Mouse (Mus musculus) cerebellum, postnatal 25 days (tissue): ENCODE results near the gene Dnajc25.

Source experiments
- DNase-seq, 2 experiments: peaks; one replicate each; pipeline ENCODE4 v3.0.0; 2021; ENCODE audit warnings: mixed read lengths in 2 of 2

Dnajc25 gene

DNA sequence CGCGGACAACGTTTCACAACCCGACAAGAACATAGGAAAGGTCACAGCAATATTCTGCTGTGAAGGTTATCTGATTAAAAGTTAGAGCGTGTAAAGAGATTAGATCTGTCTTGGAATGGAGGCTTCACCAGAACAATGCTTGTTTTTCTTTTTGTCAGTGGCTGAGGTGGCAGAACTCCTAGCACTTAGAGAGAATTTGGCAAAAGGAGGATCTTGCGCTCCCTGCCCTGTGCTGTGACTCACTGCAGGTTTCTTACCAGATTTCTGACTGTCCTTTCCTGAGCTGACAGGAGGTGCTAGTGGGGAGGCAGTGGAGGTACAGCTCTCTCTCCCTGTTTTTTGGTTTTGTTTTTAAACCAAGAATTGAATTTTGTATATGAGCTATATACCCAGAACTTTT, 12.2 kb downstream of the Dnajc25 start:
- DNase-seq, result peak in 1 of 2 experiments; percentile 17

GRCm38 (mm10) chr4:59007974-59008373, 13.1 kb downstream of the Dnajc25 start:
- no peak for DNase-seq

DNA sequence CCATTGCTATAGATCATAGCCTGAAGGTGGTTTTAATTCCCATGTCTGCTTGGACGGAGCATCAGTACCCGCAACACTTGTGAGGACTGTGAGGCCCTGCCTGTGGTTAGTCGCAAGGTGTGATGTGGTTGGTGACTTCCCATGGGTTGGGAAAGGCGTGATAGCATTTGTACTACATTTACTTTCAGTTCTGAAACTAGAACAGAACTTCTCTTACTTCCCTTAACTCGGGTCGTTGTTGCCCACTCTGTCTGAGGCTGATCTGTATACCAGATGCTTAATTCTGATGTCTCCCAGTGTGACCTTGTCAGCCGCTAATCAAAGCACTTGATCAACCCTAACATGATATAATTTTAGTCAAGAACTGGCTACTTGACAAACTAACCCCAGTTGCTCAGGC, 14.3 kb downstream of the Dnajc25 start:
- no peak for DNase-seq

- DNase-seq, result no peak
Observed at GRCm38 (mm10) chr4:59009696-59010095, 14.8 kb downstream of the Dnajc25 start.

DNA sequence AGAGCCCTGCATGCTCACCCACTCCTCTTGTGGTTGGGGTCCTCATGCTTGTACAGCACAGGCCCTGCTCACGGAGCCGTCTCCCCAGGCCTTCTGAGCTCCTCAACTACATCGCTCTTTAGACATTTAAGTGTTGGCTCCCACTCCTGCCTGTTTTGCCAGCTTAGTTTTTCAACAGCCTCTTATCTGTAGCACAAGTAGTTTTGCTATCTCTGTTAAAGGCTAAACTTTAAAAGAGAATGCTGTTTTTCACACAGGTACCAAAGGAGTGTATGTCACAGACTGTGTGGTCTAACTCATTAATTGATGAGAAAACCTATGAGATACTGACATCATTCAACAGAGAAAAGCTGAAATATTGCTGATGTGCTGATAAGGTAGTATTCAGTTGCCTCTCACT, 16.6 kb downstream of the Dnajc25 start:
- no peak for DNase-seq

GRCm38 (mm10) chr4:59015181-59015580, 20.3 kb downstream of the Dnajc25 start:
- DNase-seq, result no peak

- DNase-seq, result no peak
Observed at GRCm38 (mm10) chr4:59016922-59017321, 22.1 kb downstream of the Dnajc25 start.

DNA sequence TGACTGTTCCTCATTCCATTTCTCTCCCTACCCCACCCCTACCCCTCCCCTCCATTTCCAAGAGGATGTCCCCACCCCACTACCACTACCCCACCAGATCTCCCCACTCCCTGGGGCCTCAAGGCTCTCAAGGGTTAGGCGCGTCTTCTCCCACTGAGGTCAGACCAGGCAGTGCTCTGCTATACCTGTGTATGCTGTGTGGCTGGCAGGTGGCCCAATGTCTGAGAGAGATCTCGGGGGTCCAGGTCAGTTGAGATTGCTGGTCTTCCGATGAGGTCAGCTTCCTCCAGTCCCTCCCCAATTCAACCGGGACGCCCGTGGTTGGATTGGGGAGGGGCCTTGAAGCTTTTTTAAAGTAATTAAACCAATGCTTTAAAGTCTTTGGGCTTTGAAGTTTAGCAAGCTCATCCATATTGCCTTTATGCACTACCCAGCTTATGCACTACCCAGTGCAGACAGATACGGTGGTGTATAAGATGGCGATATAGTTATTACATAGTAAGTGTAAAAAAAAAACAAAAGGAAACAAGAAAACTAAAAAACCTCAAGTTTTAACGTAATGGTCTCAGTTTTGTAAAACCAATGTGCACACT, 39.6 kb downstream of the Dnajc25 start:
- DNase-seq, result peak in 1 of 2 experiments; percentile 47

GRCm38 (mm10) chr4:59034918-59035785, 40.3 kb downstream of the Dnajc25 start, which contains the start of gene Gng10:
Gene Gng10, plus strand, starts transcription at chr4:59035088.
- peak; percentile 78 to 81 for DNase-seq

GRCm38 (mm10) chr4:59035786-59036350, 41.0 kb downstream of the Dnajc25 start:
- peak in 1 of 2 experiments; percentile 22 for DNase-seq

GRCm38 (mm10) chr4:59036490-59037127, 41.7 kb downstream of the Dnajc25 start:
- peak; percentile 77 to 86 for DNase-seq

DNA sequence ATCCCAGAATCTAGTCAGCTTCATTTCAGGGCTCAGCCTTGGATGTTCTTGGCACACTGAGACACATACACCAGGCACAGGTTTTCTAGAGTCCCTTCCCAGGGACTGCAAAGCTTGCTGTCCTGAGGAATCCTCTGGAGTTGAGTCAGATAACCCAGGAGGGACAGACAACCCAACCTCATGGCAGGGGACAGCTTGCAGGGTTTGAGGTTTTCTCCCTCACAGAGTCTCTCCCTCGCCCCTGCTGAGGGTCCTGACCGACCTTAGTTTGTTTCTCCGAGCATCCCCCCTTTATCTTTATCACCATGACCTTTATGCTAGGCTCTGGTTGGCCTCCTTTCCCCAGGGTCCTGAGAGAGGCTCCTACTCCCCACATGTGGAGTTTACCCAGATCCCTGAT, 42.7 kb downstream of the Dnajc25 start:
- no peak for DNase-seq

- DNase-seq, result no peak
Observed at GRCm38 (mm10) chr4:59040397-59041287, 45.8 kb downstream of the Dnajc25 start.

DNA sequence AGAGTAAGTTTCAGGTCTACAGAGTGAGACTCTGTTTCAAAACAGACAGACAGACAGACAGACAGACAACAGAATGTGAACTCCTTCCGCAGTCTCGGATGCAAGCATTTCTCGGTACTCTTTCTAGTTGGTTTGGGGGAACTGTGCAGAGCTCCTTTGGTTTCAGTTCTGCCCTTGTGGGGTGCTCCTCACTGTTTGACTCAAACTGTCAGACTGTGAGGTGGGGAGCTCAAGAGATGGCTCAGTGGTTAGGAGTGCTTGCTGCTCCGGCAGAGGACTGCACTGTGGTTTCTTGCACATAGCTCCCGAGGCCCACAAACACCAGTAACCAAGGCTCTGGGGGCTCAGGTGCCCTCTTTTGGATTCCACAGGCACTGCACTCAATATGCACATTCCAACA, 48.2 kb downstream of the Dnajc25 start:
- DNase-seq, result no peak

- DNase-seq, result no peak
Observed at GRCm38 (mm10) chr4:59043891-59044290, 49.0 kb downstream of the Dnajc25 start.

DNA sequence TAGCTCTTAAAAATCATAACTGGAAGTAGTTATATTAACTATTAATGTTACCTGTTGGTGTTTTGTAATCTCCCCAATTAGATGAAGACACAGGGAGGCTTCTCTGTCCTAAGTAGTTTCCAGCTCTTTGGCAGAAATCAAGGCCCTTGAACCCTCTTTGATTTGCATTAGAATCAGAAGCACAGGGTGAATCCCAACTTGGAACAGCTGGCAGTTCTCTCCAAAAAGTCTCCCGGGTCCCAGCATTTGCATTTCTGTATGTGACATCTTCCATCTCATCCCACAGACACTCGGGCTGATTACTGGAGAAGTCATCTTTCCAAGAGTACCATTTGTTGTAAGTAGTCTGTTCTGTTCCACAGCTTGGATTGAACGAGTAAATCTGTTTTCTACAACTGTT, 52.4 kb downstream of the Dnajc25 start:
- DNase-seq, result no peak

DNA sequence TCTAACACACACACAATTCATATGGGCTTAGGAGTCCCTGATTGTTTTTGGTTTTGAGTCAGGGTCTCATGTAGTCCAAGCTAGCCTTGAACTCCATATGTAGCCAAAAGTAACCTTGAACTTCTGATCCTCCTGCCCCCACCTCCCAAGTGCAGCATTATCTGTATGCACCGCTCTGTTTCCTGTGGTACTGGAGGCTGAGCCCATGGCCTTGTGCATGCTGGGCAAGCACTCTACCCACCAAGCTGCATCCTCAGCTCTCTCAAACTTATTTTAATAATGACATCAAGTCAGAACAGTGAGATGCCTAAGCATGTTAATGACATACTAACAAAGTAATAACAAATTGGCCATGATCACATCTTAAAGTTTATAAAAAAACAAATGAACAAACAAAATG, 56.2 kb downstream of the Dnajc25 start:
- no peak for DNase-seq

DNA sequence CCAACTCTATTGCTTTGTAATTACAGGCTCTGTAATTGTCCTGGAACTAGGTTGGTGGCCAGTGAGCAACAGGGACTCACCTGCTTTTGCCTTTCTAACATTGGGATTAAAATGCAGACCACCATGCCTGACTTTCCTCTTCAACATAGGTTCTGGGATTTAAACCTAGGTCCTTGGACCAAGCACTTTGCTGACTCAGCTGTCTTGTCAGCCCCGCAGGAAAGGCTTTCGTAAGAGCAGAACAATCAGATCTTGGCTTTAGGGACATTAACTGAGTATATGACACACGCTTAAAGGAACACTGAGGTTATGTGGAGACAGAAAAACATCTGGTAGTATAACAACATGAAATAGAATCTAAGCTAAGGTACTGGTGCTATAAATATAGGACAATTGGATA, 63.1 kb downstream of the Dnajc25 start:
- DNase-seq, result no peak

- no peak for DNase-seq
Observed at GRCm38 (mm10) chr4:59062526-59062925, 67.7 kb downstream of the Dnajc25 start.

- no peak for DNase-seq
Observed at GRCm38 (mm10) chr4:59069276-59069675, 74.4 kb downstream of the Dnajc25 start.
